Mouse (Mus musculus) embryonic facial prominence, embryonic 14.5 days (tissue): ENCODE results near the gene Acox1. TPM values are rescaled to one million over a fixed set of nuclear protein-coding genes. Genes with fewer than 3 reads are reported as not detected.

ENCODE experiments used
- ATAC-seq: fragments of 200-750 bp; cut with Nextera tagmentation; 2 replicates; pipeline ENCODE4 v1.8.0; 2017; ENCODE audit warnings: low read depth, moderate number of reproducible peaks, moderate TSS enrichment
- DNase-seq: peaks from one replicate; pipeline ENCODE4 v3.0.0-alpha.2; 2015; ENCODE audit warnings: low spot score
- H3K27ac ChIP-seq: fragments of 300-500 bp; sonication (generic); replicated peaks from 2 replicates; pipeline ENCODE4 v1.5.1; 2014; ENCODE audit warnings: low read depth, mild to moderate bottlenecking, low read length, moderate library complexity
- H3K27me3 ChIP-seq: fragments of 300-500 bp; sonication (generic); replicated peaks from 2 replicates; pipeline ENCODE4 v1.6.1; 2014; ENCODE audit warnings: low read length; ENCODE audit not compliant: control insufficient read depth, insufficient read depth
- H3K36me3 ChIP-seq: fragments of 300-500 bp; sonication (generic); 2 replicates; pipeline ENCODE4 v1.6.1; 2014; ENCODE audit warnings: low read length, mixed read lengths; ENCODE audit not compliant: control insufficient read depth, insufficient read depth
- H3K4me1 ChIP-seq: fragments of 300-500 bp; sonication (generic); 2 replicates; pipeline ENCODE4 v1.6.1; 2014; ENCODE audit warnings: antibody characterized with exemption, low read length; ENCODE audit not compliant: control insufficient read depth, insufficient read depth
- H3K4me2 ChIP-seq: fragments of 300-500 bp; sonication (generic); 2 replicates; pipeline ENCODE4 v1.6.1; 2014; ENCODE audit warnings: low read depth, mild to moderate bottlenecking, low read length, moderate library complexity, mixed read lengths
- H3K4me3 ChIP-seq: fragments of 300-500 bp; sonication (generic); 2 replicates; pipeline ENCODE4 v1.5.1; 2014; ENCODE audit warnings: low read depth, mild to moderate bottlenecking, low read length
- H3K9ac ChIP-seq: fragments of 300-500 bp; sonication (generic); 2 replicates; pipeline ENCODE4 v1.6.1; 2014; ENCODE audit warnings: low read depth, mild to moderate bottlenecking, low read length, moderate library complexity, mixed read lengths
- H3K9me3 ChIP-seq: fragments of 300-500 bp; sonication (generic); 2 replicates; pipeline ENCODE4 v1.6.1; 2016; ENCODE audit warnings: low read length; ENCODE audit not compliant: control insufficient read depth
- WGBS: fragments of 180-500 bp; shearing (Covaris S2); extraction: QIAGEN DNeasy Blood & Tissue Kit; methylation state at CpG from one replicate; pipeline ENCODE4 v1.1.7; 2014; 5-methylcytosine and 5-hydroxymethylcytosine counted together
- polyA plus RNA-seq: library from polyadenylated mRNA; unstranded; fragments of >200 nt; fragmentation: Nextera tagmentation; extraction: Ambion mirVana; gene quantifications from 2 replicates; pipeline ENCODE4 v1.2.1, GENCODE M21; 2014

Gene Acox1
- polyA plus RNA-seq, 1 experiment from 2014 or later = 30.8 TPM

DNA sequence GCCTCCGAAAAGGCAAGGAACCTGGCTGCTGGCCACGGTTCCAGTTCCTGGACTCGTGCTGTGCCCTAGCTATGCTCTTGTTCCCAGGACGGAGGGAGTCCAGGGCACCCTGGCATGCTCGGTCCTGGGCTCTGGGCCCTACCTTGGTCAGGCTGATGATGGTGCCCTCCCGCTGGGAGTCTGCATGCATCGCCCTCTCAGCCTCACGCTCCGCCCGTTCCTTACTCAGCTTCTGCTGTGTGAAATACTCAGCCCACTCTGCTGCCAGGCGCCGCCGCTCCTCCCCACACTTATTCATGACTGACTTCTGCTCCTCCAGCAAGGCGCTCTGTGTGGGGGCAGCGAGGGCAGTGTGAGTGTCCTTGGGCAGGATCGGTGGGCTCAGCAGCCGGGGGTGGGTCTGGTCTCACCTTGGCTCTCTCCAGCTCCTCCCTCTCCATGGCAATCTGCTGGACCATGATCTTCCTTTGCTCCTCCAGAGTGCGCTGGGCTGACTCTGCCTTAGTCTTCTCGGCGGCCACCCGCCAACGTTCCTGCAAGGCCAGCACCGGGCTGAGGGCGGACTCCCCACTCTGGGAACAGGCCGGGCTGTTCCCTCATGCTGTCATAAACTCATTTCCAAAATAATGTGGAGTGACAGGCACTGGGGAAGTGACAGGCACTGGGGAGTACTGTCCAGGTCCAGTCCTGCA, 52.4 kb downstream of the Acox1 start:
- WGBS = 71% methylated on average over 21 of the region's 25 CpGs
- Histone ChIP-seq H3K9me3 (no peaks in the 10 kb centered on the region), H3K9ac (no peak overlapping the region), H3K4me2 (no peak overlapping the region), H3K36me3 (peaks cover 99% of the 10 kb centered on the region), H3K4me1 (no peaks in the 10 kb centered on the region), H3K27ac (no peak overlapping the region), H3K4me3 (no peak overlapping the region), H3K27me3 (no peaks in the 10 kb centered on the region)
- ATAC-seq (no peak), DNase-seq (no peak)

DNA sequence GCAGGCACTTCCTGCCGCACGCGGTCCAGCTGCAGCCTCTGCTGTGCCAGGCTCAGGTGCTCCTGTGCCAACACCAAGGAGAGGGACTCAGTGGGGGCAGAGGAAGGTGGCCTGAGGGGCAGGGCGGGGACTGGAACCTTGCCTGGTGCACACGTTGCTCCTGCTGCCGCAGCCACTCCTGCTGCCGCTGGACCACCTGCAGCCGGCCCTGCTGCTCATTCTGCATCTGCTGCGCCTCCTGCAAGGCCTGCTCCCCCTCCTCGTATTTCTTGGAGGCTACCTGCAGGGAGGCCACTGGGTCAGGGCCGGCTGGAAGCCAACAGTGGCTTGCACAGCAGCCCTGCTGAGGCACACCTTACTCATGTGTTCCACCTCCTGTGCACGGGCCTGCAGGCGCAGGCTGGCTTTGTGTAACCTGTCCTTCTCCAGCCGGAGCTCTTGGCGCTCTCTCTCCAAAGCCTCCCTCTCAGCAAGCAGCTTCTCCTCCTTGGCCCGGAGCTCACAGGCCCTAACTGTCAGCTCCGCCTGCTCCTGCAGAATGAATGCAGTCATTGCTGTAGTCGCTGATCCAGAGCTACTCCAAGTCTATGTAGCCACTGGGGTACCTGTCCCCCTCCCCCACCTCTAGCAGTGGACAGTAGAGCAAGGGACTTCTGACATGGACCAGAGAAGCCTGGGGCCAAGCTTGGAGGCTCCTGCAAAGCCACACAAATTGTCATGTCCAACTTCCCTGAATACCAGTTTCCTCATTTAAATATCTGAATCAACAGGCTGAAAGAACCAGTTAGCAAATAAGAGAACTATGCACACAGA, 53.2 kb downstream of the Acox1 start:
- no peak overlapping the region for H3K27ac ChIP-seq
- no peak overlapping the region for H3K4me3 ChIP-seq
- H3K9ac ChIP-seq = no peak overlapping the region
- no peak for ATAC-seq
- 62% methylated on average over 11 of the region's 18 CpGs for WGBS
- no peak for DNase-seq
- no peaks in the 10 kb centered on the region for H3K9me3 ChIP-seq
- H3K27me3 ChIP-seq = no peaks in the 10 kb centered on the region
- no peaks in the 10 kb centered on the region for H3K4me1 ChIP-seq
- H3K4me2 ChIP-seq = no peak overlapping the region
- peaks cover 92% of the 10 kb centered on the region for H3K36me3 ChIP-seq

DNA sequence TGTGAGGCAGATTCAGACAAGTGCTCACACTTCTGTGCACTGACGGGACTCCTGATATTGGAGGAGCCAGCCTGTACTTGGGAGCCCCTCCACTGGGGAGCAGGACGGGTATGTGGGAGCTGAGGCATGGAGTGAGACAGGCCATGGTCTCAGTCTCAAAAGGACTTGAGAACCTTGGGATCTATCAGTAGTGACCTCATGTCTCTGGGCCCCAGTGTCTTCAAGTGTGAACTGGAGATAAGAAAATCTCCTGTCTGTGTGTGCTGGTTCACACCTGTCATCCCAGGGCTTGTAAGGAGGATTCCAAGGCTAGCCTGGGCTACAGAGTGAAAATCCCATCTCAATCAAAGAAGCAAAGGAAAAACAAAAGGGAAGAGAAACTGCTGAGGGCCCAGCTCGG, 55.4 kb downstream of the Acox1 start:
- ATAC-seq = no peak
- Histone ChIP-seq H3K9me3 (no peaks in the 10 kb centered on the region), H3K27ac (no peak overlapping the region), H3K27me3 (no peaks in the 10 kb centered on the region), H3K4me3 (no peak overlapping the region), H3K9ac (no peak overlapping the region), H3K4me2 (no peak overlapping the region), H3K36me3 (peaks cover 70% of the 10 kb centered on the region), H3K4me1 (no peaks in the 10 kb centered on the region)
- 92% methylated on average over 3 of the region's 3 CpGs for WGBS
- DNase-seq = no peak

DNA sequence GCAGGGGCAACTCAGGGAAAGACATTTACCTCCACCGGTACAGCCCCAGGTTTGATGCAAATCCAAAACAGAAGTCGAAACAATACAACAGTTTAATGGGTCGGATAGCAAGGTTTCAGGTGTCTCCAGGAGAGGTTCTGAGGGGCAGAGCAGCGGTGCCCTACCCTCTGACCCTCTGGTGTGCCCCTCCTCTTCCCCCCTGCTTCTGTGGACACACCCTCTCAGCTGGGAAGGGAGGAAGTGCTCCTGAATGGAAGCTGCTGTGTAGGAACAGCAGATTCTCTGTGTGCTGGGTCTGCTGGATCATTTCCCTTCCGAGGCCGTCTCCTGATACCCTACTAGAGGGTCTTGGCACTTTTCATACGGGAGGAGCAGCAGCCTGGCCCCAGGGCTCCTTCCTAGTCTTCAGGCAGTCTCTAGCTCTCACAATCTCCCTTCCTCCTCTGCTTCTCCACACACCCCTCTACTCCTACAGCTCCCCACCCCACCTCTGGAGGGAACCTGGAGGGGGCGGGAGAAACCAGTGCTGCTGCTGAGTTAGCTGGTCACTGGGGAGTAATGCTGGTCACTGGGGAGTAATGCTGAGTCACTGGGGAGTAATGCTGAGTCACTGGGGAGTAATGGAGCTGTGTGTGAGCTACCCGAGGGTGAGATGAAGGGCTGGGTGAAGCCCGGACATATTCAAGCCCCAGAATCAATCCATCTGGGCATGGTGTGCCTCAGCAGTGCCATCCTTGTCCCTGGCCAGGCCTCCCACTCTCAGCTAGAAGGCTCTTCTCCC, 56.4 kb downstream of the Acox1 start:
- H3K36me3 ChIP-seq = peaks cover 60% of the 10 kb centered on the region
- WGBS = 57% methylated on average over 10 of the region's 10 CpGs
- no peak for DNase-seq
- peaks cover 6% of the 10 kb centered on the region for H3K4me1 ChIP-seq
- H3K27me3 ChIP-seq = no peaks in the 10 kb centered on the region
- ATAC-seq = no peak
- no peaks in the 10 kb centered on the region for H3K9me3 ChIP-seq
- no peak overlapping the region for H3K27ac ChIP-seq
- H3K9ac ChIP-seq = no peak overlapping the region
- H3K4me2 ChIP-seq = no peak overlapping the region
- no peak overlapping the region for H3K4me3 ChIP-seq

DNA sequence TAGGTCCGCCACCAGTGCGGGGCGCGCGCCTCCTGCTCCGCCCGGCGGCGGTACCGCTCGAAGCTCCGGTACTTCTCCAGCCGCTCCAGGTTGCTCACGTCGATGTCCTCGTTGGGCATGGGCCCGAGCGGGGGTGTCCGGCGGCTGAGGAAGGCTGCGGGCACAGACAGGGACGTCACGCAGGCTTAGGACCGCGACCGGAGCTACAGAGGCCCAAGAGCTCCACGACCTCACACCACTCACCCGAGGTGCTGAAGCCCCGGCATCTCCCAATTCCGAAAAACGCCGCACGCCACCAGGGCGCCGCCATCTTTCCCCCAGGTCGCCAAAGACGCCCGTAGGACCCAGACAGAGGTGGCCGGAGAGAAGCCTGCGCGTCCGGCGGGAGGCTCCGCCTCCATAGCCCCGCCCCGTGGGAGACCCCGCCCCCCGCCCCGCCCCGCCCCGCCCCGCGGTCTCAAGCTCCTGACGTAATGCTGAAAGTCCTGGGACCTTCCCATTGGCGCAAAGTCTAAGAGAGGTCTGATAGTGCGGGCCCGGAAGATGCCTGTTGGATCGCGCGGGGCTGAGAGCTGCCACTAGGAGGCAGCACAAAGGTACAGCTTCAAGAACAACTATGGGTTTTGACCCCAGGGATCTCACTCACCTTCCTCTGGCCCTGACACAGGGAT, 60.2 kb downstream of the Acox1 start, which contains the start of gene Mrpl38:
Mrpl38 (minus strand) TSS at position 401 of the 671 bp plus-strand sequence.
- ATAC-seq (peak; percentile 97), DNase-seq (peak; percentile 98)
- Histone ChIP-seq H3K27ac (peak within 1 kb of the TSS; percentile 70), H3K27me3 (no peaks in the 10 kb centered on the region), H3K4me2 (peak within 1 kb of the TSS; percentile 62), H3K9ac (peak within 1 kb of the TSS; percentile 81), H3K4me3 (peak within 1 kb of the TSS; percentile 82), H3K4me1 (peaks cover 6% of the 10 kb centered on the region), H3K9me3 (no peaks in the 10 kb centered on the region), H3K36me3 (peaks cover 43% of the 10 kb centered on the region)
- WGBS = under 1% methylated on average over 34 of the region's 60 CpGs

DNA sequence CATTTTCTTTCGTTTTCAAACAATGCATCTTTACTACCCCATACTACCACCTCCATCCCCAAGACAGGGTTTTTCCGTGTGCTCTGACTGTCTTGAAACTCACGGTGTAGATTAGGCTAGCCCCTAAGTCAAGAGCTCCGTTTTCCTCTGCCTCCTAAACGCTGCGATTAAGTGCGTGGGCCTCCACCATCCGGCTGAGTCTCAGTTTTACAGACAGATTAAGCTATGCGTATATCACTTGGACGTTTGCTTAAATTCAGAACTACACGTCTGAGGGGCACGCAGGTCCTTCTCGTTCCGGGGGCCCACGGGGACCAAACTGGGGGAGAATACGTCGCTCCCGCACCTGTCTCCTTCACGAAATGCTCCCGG, 60.8 kb downstream of the Acox1 start:
- peak overlapping the region; percentile 82 for H3K4me3 ChIP-seq
- WGBS = 1% methylated on average over 20 of the region's 20 CpGs
- peak overlapping the region; percentile 62 for H3K4me2 ChIP-seq
- no peak for ATAC-seq
- peaks cover 42% of the 10 kb centered on the region for H3K36me3 ChIP-seq
- DNase-seq = no peak
- H3K9me3 ChIP-seq = no peaks in the 10 kb centered on the region
- peak overlapping the region; percentile 70 for H3K27ac ChIP-seq
- peak overlapping the region; percentile 81 for H3K9ac ChIP-seq
- H3K4me1 ChIP-seq = peaks cover 6% of the 10 kb centered on the region
- H3K27me3 ChIP-seq = no peaks in the 10 kb centered on the region

DNA sequence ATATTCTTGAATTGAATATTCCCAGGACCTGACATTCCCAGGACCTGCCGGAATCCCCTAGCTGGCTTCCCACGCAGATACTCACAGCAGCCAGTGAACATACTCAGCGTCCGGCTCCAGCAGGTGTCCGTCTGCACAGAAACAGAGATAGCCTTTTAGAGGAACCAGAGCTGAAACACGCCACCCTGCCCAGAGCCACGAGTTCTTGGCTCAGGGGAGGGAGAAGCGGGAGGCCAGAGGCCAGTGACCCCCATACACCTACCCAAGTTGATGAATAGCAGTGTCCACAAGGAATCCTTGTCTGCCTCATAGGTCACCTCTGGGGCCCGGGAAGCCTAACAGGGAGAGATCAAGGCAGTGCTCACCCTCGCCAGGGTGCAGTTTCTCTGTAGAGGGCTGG, 64.7 kb downstream of the Acox1 start:
- Histone ChIP-seq H3K9me3 (no peaks in the 10 kb centered on the region), H3K27me3 (no peaks in the 10 kb centered on the region), H3K4me3 (no peak overlapping the region), H3K27ac (no peak overlapping the region), H3K4me1 (peaks cover 10% of the 10 kb centered on the region), H3K9ac (no peak overlapping the region), H3K4me2 (no peak overlapping the region), H3K36me3 (peaks cover 36% of the 10 kb centered on the region)
- ATAC-seq (no peak), DNase-seq (no peak)
- WGBS = 85% methylated on average over 10 of the region's 10 CpGs

DNA sequence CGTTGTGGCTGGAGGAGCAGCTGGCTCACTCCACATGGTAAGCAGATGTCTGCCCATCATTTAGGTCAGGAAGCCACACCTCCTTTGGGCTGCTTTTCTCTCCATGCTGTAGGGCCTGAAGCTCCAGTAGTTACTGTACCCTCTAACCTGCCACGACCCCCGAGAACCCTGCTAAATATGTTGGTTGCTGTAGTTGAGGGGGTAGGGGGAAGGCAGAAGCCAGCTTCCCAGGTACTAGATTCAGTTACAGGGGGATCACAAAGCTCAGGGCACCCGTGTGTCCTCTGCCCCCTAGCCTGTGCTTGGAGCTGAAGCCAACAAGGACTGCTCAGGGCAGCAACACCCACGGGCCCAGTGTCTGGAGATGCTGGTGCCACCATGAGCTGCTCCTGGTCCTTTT, 65.3 kb downstream of the Acox1 start:
- no peaks in the 10 kb centered on the region for H3K9me3 ChIP-seq
- H3K4me2 ChIP-seq = no peak overlapping the region
- DNase-seq (no peak), ATAC-seq (no peak)
- H3K9ac ChIP-seq = no peak overlapping the region
- WGBS = 39% methylated on average over 5 of the region's 5 CpGs
- H3K27ac ChIP-seq = no peak overlapping the region
- peaks cover 36% of the 10 kb centered on the region for H3K36me3 ChIP-seq
- H3K27me3 ChIP-seq = no peaks in the 10 kb centered on the region
- peaks cover 10% of the 10 kb centered on the region for H3K4me1 ChIP-seq
- H3K4me3 ChIP-seq = no peak overlapping the region
